Mouse (Mus musculus) lung, postnatal 0 days (tissue): Measurements from ENCODE around the gene Insr.

Experiments
- CTCF ChIP-seq: IDR thresholded peaks from 2 replicates; pipeline ENCODE4 v1.5.1; 2016; ENCODE audit warnings: antibody characterized with exemption, mild to moderate bottlenecking
- EP300 ChIP-seq: IDR thresholded peaks from 2 replicates; pipeline ENCODE4 v1.6.1; 2016; ENCODE audit warnings: antibody characterized with exemption, mild to moderate bottlenecking, control low read depth

GRCm38 (mm10) chr8:3220502-3220901, 58.9 kb downstream of the Insr start:
- TF ChIP-seq CTCF (no peak), EP300 (no peak; the same call in 1 of the 2 replicates)
